Comparison of ENCODE assay signal across 7 mouse cellular contexts in the genomic region with DNA sequence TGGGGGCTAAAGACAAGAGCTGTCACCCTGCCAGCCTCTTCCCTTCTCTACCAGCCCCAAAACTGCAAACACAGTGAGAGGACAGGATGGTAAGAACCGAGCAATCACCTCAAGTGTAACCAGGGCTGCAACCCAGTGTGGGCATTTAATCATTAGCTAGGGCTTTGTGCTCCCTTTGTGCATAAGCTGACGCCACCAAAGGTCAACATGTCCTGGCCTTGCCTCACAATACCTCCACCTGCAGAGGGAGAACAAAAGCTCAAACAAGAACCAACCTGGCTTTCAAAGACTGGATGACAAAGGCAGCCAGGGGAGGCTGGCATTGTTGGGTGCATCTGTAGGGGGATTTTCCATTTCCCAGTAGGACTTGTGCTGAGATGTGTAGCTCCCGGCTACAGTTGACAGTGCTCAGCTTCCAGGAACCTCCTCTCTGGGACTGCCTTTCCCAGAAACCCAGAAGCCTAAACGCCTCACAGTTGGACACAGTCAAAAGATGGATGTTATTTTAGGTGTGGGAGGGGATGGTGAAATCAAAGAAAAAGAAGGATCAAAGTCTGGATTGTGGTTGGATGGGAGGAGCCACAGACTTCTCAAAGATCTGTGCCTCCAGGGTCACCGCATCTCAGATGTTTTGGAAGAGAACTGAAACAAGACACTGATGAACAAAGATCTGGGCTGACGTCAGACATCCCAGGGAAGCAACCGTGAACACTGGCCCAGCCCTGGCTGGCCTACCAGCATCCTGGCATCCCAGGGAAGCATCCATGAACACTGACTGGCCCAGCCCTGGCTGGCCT.
A peak's percentile ranks its signal among the peaks of the same experiment; 100 is the strongest.
DNase-seq lines count a peak whose midpoint lies in the region; ATAC-seq and TF ChIP-seq lines count a peak whose summit lies in the region.

No protein-coding gene starts in this region.

- H3K36me3 ChIP-seq in E14TG2a.4 (ENCODE audit: insufficient read depth, low read length) = peaks cover 89% of the 10 kb centered on the region
- H3K36me3 ChIP-seq in hindbrain, embryonic 13.5 days = no peaks in the 10 kb centered on the region
- peaks cover 2% of the 10 kb centered on the region; the same call in 1 of the 2 replicates for H3K36me3 ChIP-seq in liver, embryonic 16.5 days (ENCODE audit: control insufficient read depth, insufficient read depth)

- no peak overlapping the region for H3K4me2 ChIP-seq in hindbrain, embryonic 13.5 days
- H3K4me2 ChIP-seq in liver, embryonic 16.5 days (ENCODE audit: low read depth, low read length) = no peak overlapping the region

- intact Hi-C loops in heart, postnatal 25 days (cut with DNase I) = no loop called here

- H3K4me3 ChIP-seq in E14TG2a.4 (replicated peaks; ENCODE audit: low read length) = peak overlapping the region; percentile 74
- no peak overlapping the region for H3K4me3 ChIP-seq in hindbrain, embryonic 13.5 days
- no peak overlapping the region for H3K4me3 ChIP-seq in liver, embryonic 16.5 days (ENCODE audit: low read depth, low read length)

- H3K4me1 ChIP-seq in E14TG2a.4 (replicated peaks; ENCODE audit: low read depth, low read length) = peaks cover 96% of the 10 kb centered on the region
- H3K4me1 ChIP-seq in hindbrain, embryonic 13.5 days (replicated peaks) = peaks cover 12% of the 10 kb centered on the region
- peaks cover 3% of the 10 kb centered on the region for H3K4me1 ChIP-seq in liver, embryonic 16.5 days (ENCODE audit: control insufficient read depth, low read depth, low read length)

- H3K9ac ChIP-seq in hindbrain, embryonic 13.5 days = no peak overlapping the region
- H3K9ac ChIP-seq in liver, embryonic 16.5 days (ENCODE audit: low read depth, low read length) = no peak overlapping the region

- no peak for TF ChIP-seq CTCF in E14TG2a.4 (conservative IDR thresholded peaks at IDR 0.05; ENCODE audit: low read length)

- 9% methylated on average over 7 of the region's 7 CpGs for WGBS in hindbrain, embryonic 13.5 days
- WGBS in liver, embryonic 16.5 days (ENCODE audit: insufficient replicate concordance) = 56% methylated on average over 7 of the region's 7 CpGs

- 0 out of 2 replicates have a peak, but pooled peaks have one; percentile 29 for ATAC-seq in hindbrain, embryonic 13.5 days (ENCODE audit: low FRiP score)
- ATAC-seq in liver, embryonic 16.5 days (ENCODE audit: low read depth) = peak; percentile 76

- H3K27me3 ChIP-seq in E14TG2a.4 (ENCODE audit: insufficient read depth, low read length) = no peaks in the 10 kb centered on the region
- H3K27me3 ChIP-seq in hindbrain, embryonic 13.5 days = no peaks in the 10 kb centered on the region
- H3K27me3 ChIP-seq in liver, embryonic 16.5 days (ENCODE audit: control insufficient read depth, insufficient read depth, low read depth, low read length) = no peaks in the 10 kb centered on the region

- 0 out of 2 replicates have a peak overlapping the region, but pooled peaks have one; percentile 1 for H3K27ac ChIP-seq in hindbrain, embryonic 13.5 days
- H3K27ac ChIP-seq in liver, embryonic 16.5 days (ENCODE audit: low read length) = no peak overlapping the region

- peak; percentile 99 for DNase-seq in R1 (ENCODE audit: low read depth, low spot score)
- no peak for DNase-seq in cerebellum, postnatal 10 days
- no peak for DNase-seq in spleen, adult 12 weeks (ENCODE audit: low spot score)
- no peak for DNase-seq in heart, postnatal 25 days (ENCODE audit: low spot score)

- H3K9me3 ChIP-seq in E14TG2a.4 (ENCODE audit: low read length) = no peaks in the 10 kb centered on the region
- H3K9me3 ChIP-seq in hindbrain, embryonic 13.5 days = no peaks in the 10 kb centered on the region
- no peaks in the 10 kb centered on the region for H3K9me3 ChIP-seq in liver, embryonic 16.5 days (replicated peaks; ENCODE audit: control insufficient read depth, low read length)
